Mouse (Mus musculus): Measurements from ENCODE around the gene A230050P20Rik.

A230050P20Rik gene

GRCm38 (mm10) chr9:20875021-20875790, 6.8 kb downstream of the A230050P20Rik start:
- no peak for DNase-seq (ENCODE audit: low spot score in 2 of 2)

- DNase-seq (ENCODE audit: low spot score in 2 of 2): no peak
Observed at GRCm38 (mm10) chr9:20876318-20877117, 8.1 kb downstream of the A230050P20Rik start.

- no peak for DNase-seq (ENCODE audit: low spot score in 2 of 2)
Observed at GRCm38 (mm10) chr9:20877118-20878040, 8.9 kb downstream of the A230050P20Rik start.

GRCm38 (mm10) chr9:20878041-20878709, 9.7 kb downstream of the A230050P20Rik start:
- peak; percentile 99 to 100 for DNase-seq (ENCODE audit: low spot score in 2 of 2)

GRCm38 (mm10) chr9:20878710-20879065, 10.2 kb downstream of the A230050P20Rik start:
- no peak for DNase-seq (ENCODE audit: low spot score in 2 of 2)

GRCm38 (mm10) chr9:20879097-20879792, 10.8 kb downstream of the A230050P20Rik start, which contains the start of gene Angptl6:
Gene Angptl6, minus strand, starts transcription at chr9:20879727.
- DNase-seq (ENCODE audit: low spot score in 2 of 2): no peak

GRCm38 (mm10) chr9:20886563-20886962, 18.1 kb downstream of the A230050P20Rik start:
- no peak for DNase-seq (ENCODE audit: low spot score in 2 of 2)

- DNase-seq (ENCODE audit: low spot score in 2 of 2): no peak
Observed at GRCm38 (mm10) chr9:20887191-20887590, 18.7 kb downstream of the A230050P20Rik start.

GRCm38 (mm10) chr9:20887704-20888385, 19.4 kb downstream of the A230050P20Rik start, which contains the start of gene Ppan:
Gene Ppan, plus strand, starts transcription at chr9:20888175.
- DNase-seq (ENCODE audit: low spot score in 2 of 2): peak; percentile 95 to 97

- DNase-seq (ENCODE audit: low spot score in 2 of 2): no peak
Observed at GRCm38 (mm10) chr9:20888386-20888765, 19.9 kb downstream of the A230050P20Rik start.

GRCm38 (mm10) chr9:20889185-20890141, 21.0 kb downstream of the A230050P20Rik start:
- no peak for DNase-seq (ENCODE audit: low spot score in 2 of 2)

GRCm38 (mm10) chr9:20890411-20890810, 22.0 kb downstream of the A230050P20Rik start:
- no peak for DNase-seq (ENCODE audit: low spot score in 2 of 2)

GRCm38 (mm10) chr9:20891339-20892103, 23.1 kb downstream of the A230050P20Rik start:
- DNase-seq (ENCODE audit: low spot score in 2 of 2): no peak

GRCm38 (mm10) chr9:20892104-20892653, 23.7 kb downstream of the A230050P20Rik start:
- no peak for DNase-seq (ENCODE audit: low spot score in 2 of 2)

GRCm38 (mm10) chr9:20893069-20893468, 24.6 kb downstream of the A230050P20Rik start:
- DNase-seq (ENCODE audit: low spot score in 2 of 2): no peak

GRCm38 (mm10) chr9:20893590-20894343, 25.3 kb downstream of the A230050P20Rik start:
- DNase-seq (ENCODE audit: low spot score in 2 of 2): no peak

- DNase-seq (ENCODE audit: low spot score in 2 of 2): no peak
Observed at GRCm38 (mm10) chr9:20894629-20895028, 26.2 kb downstream of the A230050P20Rik start.
